Mouse (Mus musculus): ENCODE measurements around the gene Sptb.
A peak's percentile ranks its signal among the peaks of the same experiment; 100 is the strongest.

The Sptb gene

GRCm38 (mm10) chr12:76605837-76606236 is 104.5 kb downstream of the Sptb start:
- no peak for DNase-seq (ENCODE audit: low spot score)

- DNase-seq (ENCODE audit: low spot score): no peak
Measured at GRCm38 (mm10) chr12:76604546-76604945, 105.8 kb downstream of the Sptb start.

DNA sequence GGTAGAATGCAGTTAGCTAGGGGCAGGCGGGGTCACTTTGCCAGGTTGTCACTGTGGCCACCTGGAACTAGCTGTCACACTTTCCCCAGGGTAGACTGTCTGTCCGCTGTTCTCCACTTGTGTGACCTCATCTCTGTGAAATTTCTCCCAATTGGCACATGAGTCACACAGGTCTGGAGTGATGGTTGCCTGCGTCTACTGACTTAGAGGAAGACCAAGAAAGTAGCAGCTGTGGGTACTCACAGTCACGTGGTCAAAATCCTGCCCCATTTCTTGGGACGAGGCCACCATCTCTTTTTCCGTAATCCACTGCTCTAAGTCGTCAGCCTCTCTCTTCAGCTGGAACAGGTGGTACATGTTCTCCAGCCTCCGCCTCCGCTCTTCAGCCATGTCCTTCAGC is 106.6 kb downstream of the Sptb start:
- DNase-seq (ENCODE audit: low spot score): no peak

DNA sequence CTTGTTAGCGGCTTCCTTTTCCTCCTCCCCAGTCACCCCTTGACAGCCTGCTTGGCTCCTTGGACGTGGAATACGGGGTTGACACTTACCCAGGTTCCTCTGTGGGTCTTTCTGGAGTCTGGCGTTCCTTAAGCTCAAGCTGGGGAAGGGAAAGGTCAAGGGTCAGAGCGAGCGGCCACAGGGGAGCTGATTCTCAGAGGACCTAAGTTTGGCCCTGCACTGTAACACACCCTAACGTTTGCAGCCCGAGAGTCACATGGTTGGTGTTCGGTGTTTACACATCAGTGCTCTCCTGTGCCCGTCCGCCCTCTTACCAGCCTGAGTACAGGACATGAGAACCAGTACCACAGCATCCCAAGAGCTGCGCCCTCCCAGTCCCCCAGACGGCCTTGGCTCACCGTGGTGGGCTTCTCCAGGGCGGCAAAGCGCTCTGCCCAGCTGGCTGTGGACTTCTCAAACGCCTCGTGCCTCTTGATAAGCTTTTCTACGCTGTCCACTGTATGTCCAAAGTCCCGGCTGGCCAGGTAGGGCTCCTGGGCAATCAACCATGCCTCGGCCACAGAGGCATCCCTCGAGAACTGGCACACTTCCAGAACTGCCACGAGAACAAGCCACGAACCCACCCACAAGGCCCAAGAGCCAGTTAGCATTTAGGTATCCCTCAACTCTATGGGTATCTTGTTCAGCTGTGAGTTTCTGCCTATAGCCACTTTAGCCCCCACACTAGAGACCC is 112.0 kb downstream of the Sptb start:
- no peak for DNase-seq (ENCODE audit: low spot score)

DNA sequence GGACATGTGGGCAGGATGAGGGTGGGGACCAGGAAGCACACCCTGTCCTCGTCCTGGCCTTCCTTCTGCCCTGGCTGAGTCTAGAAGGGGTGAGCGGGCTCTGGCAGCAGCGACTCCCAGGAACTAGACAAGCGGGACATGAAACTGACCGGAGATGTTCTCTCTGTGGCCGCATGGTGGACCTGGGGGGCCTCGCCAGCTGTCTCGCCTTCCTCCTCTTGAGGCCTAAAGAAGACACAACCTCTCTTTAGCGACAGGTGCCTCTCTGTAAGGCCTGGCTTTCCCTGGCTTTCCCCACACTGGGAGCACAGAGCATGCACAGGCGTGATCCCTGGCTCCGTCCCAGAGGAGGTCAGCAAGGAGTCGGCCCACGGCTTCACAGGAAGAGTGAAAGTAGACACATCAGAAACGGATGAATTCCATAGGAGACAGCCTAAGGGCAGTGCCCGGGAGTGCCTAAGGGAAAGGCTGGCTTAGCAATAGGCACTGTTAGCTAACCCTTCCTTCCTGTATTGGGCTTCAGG is 112.7 kb downstream of the Sptb start:
- DNase-seq (ENCODE audit: low spot score): no peak

DNA sequence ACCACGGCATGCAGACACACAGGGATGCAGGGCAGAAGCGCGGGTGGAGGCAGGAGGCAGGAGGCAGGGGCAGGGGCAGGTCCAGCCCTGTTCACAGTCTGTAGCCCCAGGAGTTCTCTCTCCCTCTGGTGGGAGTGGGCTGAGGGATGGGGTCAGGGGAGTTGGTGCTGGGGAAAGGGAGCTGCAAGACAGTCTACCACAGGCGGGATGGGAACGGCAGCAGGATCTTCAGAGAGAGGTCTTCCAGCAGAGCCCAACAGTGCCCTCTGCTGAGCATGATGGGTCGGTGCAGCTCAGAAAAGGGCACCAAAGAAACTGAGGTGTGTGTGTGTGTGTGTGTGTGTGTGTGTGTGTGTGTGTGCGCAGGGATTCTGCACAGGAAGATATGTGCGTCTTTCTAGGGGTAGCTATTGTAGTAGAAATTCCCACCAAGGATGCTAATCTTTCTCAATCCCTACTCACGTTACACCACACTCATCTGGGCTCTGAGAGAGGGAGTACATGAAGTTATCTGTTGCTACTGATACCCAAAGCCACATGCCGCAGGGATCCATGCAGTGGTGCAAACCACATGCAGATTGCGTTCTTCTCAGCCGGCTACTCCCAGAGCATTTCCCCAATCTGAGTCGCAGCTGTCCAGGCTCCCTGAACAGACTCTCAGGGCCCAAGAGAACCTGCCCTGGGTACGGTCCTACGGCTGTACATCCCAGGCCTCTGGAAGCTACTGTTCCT is 113.9 kb downstream of the Sptb start:
- DNase-seq (ENCODE audit: low spot score): peak; percentile 72

GRCm38 (mm10) chr12:76595830-76596229 is 114.5 kb downstream of the Sptb start:
- no peak for DNase-seq (ENCODE audit: low spot score)

GRCm38 (mm10) chr12:76594556-76594955 is 115.8 kb downstream of the Sptb start:
- DNase-seq (ENCODE audit: low spot score): no peak

DNA sequence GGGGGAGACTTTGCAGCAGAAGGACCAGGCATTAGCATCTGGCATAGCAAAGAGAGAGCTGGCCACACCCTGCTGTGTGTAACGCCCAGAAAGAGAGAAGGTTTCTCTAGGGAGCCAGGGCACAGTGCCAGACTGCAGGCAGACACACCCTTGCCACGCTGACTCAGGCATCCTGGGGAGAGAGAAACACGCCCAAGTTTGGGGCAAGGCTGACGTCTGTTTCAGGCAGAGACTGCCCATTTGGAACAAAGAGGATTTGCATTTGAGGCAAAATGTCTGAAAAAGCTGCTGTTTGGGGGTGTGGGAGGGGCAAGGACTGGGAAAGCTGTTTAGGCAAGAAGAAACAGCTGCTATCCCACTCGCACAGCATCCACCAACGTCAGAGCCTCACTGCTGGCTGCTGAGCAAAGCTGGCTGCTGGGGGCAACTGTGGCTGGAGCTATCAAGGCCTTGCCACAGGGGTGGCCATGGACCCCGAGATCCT is 116.5 kb downstream of the Sptb start:
- DNase-seq (ENCODE audit: low spot score): peak; percentile 91

- DNase-seq (ENCODE audit: low spot score): no peak
Measured at GRCm38 (mm10) chr12:76593254-76593653, 117.1 kb downstream of the Sptb start.

- peak; percentile 62 for DNase-seq (ENCODE audit: low spot score)
Measured at GRCm38 (mm10) chr12:76592213-76592612, 118.1 kb downstream of the Sptb start.

GRCm38 (mm10) chr12:76591037-76591436 is 119.3 kb downstream of the Sptb start:
- DNase-seq (ENCODE audit: low spot score): no peak

DNA sequence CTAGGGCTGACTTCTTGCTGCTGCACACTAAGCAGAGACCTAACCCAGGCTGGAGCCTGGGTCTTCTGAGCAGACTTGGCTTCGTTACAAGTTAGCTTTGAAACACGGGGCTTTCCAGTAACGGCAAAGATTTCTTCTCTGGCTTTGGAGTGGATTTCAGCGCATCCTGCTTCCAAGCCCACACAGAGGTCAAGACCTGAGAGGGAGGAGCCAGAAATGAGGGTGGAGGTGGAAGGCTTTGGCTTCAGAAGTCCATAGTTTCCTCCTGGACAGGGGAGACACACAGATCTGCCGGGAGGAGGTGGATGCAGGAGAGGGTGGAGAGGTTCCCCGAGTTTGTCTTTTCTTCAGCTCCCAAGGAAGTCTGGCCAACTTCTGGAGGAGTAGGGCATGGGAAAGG is 120.8 kb downstream of the Sptb start:
- no peak for DNase-seq (ENCODE audit: low spot score)

- DNase-seq (ENCODE audit: low spot score): no peak
Measured at GRCm38 (mm10) chr12:76587357-76587756, 123.0 kb downstream of the Sptb start.

- DNase-seq (ENCODE audit: low spot score): no peak
Measured at GRCm38 (mm10) chr12:76585028-76585427, 125.3 kb downstream of the Sptb start.

- no peak for DNase-seq (ENCODE audit: low spot score)
Measured at GRCm38 (mm10) chr12:76583454-76583853, 126.9 kb downstream of the Sptb start.

GRCm38 (mm10) chr12:76582841-76583240 is 127.5 kb downstream of the Sptb start:
- no peak for DNase-seq (ENCODE audit: low spot score)

DNA sequence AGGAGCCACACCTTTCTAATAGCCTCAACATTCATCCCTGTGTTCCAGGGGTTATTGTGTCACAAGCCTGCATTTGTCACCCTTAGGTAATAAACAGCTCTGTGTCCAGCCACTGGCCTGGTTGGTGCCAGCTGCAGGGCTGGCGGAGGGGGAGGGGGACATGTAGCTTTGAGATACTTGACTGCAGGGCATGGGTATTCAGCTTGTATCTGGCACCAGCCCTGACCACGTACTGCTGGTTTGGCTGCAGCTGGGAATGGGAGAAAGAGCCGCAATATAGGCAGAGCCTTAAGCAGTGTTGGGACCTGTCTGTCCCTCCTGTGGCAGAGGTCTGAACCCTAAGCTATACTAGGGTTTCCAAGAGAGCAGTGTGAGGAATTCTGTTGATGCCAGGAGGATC is 128.2 kb downstream of the Sptb start:
- no peak for DNase-seq (ENCODE audit: low spot score)

DNA sequence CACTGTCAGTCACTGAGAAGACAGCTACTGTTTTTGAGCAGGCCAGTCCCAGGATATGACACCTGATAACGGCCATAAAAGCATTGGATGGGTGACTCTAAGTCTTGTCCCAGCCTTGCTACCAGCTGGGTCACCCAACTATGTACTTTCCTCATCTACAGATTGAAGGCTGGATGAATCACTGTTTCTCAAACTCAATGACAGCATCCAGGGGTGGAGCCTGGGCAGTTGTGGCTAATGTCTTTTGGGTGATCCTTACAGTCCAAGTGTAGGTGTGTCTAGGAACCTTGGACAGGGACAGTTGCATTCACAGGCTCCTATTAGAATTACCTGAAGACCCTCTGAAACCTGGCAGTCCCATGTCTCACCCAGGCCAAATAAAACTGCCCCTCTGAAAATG is 130.5 kb downstream of the Sptb start:
- no peak for DNase-seq (ENCODE audit: low spot score)

DNA sequence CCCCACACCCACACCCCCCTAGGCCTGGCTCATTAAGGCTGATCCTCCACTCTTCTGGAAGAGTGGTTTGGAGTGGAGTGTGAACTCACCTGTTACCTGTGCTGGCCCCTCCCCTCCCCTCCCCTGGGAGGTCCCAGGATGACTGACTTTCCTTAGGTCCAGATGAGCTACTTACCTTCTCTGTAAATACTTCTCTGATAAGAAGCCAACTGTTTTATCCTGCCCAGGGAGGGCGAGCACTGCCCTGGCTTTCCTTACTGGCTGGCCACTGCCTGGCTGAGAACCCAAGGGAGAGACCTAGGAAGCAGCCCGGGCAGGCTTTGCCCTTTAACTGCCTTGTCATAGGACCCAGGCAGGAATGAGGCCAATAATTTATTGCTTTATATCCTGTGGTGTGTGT is 131.9 kb downstream of the Sptb start:
- DNase-seq (ENCODE audit: low spot score): no peak

DNA sequence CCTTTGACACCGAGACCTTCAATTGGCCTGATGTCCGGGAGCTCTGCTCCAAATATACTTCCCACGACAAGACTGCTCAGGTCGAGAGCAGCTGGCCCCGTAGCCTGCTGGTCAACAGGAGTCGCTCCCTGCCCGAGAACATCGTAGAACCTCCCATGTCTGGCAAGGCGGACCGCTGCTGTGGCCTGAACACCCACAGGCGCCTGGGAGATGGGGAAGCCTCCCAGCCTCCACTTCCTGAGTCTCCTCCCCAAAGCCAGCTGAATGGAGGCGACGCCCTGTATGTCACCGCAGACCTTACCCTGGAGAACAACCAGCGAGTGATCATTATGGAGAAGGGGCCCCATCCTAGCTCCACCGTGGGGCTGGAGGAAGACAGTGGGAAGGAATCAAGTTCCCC is 132.5 kb downstream of the Sptb start:
- DNase-seq (ENCODE audit: low spot score): no peak

DNA sequence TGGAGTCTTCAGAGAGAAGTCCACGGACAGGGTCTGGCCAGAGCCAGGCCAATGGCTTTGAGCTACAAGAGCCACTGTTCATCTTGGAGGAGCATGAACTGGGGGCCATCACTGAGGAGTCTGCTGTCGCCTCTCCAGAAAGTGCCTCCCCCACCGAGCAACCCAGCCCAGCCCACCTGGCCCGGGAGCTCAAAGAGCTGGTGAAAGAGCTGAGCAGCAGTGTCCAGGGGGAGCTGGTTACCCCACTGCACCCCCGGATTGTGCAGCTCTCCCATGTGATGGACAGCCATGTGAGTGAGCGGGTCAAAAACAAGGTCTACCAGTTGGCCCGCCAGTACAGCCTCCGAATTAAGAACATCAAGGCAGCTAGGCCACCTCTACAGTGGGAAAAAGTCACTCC is 133.5 kb downstream of the Sptb start:
- no peak for DNase-seq (ENCODE audit: low spot score)

DNA sequence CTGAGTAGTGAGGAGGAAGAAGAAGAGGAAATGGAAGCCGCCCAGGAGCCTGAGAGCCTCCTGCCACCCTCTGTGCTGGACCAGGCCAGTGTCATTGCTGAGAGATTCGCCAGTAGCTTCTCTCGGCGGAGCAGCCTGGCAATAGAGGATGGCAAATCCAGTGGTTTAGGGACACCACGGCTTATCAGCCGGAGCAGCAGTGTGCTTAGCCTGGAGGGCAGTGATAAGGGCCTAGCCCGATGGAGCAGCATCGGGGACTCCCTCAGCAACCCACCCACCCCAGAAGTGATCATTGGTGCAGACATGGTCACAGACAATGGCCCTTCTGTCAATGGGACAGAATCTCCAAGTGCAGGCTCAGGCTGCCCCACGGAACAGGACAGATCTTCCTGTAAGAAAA is 134.3 kb downstream of the Sptb start:
- DNase-seq (ENCODE audit: low spot score): no peak

Data from MN1 (cell line).